Mouse (Mus musculus) testis, adult 10 weeks (tissue): Measurements from ENCODE around the gene Abcd2. TPM values are rescaled to one million over a fixed set of nuclear protein-coding genes. Genes with fewer than 3 reads are reported as not detected.

Source experiments
- polyA plus RNA-seq: library from polyadenylated mRNA; stranded (reverse); fragments of 350-450 nt; fragmentation: Illumina TruSeq; extraction: RNeasy Lipid Tissue Mini Kit (QIAGEN cat#74804); gene quantifications from one replicate; pipeline ENCODE4 v1.2.3, GENCODE M21; 2014; ENCODE audit warnings: low read depth, low replicate concordance

Gene Abcd2
- polyA plus RNA-seq, result 3.8 TPM

GRCm38 (mm10) chr15:91191412-91192222 is at the start of gene Abcd2:
Gene Abcd2, minus strand, starts transcription at chr15:91191799.

GRCm38 (mm10) chr15:91199256-91199905 is 7.8 kb upstream of the Abcd2 start, which contains the start of gene CN725425:
Gene CN725425, plus strand, starts transcription at chr15:91199494.

Other genes starting within 250 kb of the Abcd2 start
- 16.2 TPM for gene Kif21a, start 141.9 kb downstream of the Abcd2 start, polyA plus RNA-seq
- 22.3 TPM for gene CN725425, start 7.7 kb upstream of the Abcd2 start, polyA plus RNA-seq